Mouse (Mus musculus): ENCODE results near the gene Spaca6.

DNA sequence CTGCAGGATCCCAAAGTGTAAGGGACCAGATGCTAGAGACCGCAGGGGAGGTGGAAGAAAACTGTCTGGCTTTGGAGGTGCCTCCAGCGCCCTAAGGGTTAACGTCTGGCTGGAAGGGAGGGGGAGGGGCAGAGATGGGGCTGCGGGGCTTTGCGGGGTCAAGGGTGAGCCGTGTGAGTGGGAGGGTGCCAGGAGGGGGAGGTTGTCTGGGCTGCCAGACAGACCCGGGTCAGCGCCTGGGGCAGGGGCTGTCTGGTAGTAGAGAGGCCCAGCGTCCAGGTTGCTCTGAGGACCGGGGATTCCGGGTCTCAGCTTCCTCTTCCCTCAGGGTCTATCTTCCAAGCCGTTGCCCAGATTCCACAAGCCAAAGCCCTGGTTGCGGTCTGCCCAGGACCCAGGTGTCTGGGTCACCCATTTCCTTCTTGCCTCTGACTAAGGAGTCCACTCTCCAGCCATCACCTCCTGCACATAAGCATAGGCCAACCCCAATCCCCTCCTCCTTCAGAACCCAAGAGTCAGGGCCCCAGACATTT is 766 bp downstream of the Spaca6 start:
- TF ChIP-seq CTCF (conservative IDR thresholded peaks at IDR 0.05; ENCODE audit: low read length) (no peak), NANOG (IDR thresholded peaks at IDR 0.05; ENCODE audit: borderline replicate concordance, low read length) (no peak), POU5F1 (IDR thresholded peaks at IDR 0.05; ENCODE audit: borderline replicate concordance, low read length) (no peak)

All from E14TG2a.4 (cell line).